Mouse (Mus musculus) embryonic facial prominence, embryonic 14.5 days (tissue): ENCODE measurements around the gene Ibtk. TPM values are rescaled to one million over a fixed set of nuclear protein-coding genes. Genes with fewer than 3 reads are reported as not detected.

Experiments used
- ATAC-seq: fragments of 200-750 bp; cut with Nextera tagmentation; 2 replicates; pipeline ENCODE4 v1.8.0; 2017; ENCODE audit warnings: low read depth, moderate number of reproducible peaks, moderate TSS enrichment
- DNase-seq: peaks from one replicate; pipeline ENCODE4 v3.0.0-alpha.2; 2015; ENCODE audit warnings: low spot score
- H3K27ac ChIP-seq: fragments of 300-500 bp; sonication (generic); replicated peaks from 2 replicates; pipeline ENCODE4 v1.5.1; 2014; ENCODE audit warnings: low read depth, mild to moderate bottlenecking, low read length, moderate library complexity
- H3K27me3 ChIP-seq: fragments of 300-500 bp; sonication (generic); replicated peaks from 2 replicates; pipeline ENCODE4 v1.6.1; 2014; ENCODE audit warnings: low read length; ENCODE audit not compliant: control insufficient read depth, insufficient read depth
- H3K36me3 ChIP-seq: fragments of 300-500 bp; sonication (generic); 2 replicates; pipeline ENCODE4 v1.6.1; 2014; ENCODE audit warnings: low read length, mixed read lengths; ENCODE audit not compliant: control insufficient read depth, insufficient read depth
- H3K4me1 ChIP-seq: fragments of 300-500 bp; sonication (generic); 2 replicates; pipeline ENCODE4 v1.6.1; 2014; ENCODE audit warnings: antibody characterized with exemption, low read length; ENCODE audit not compliant: control insufficient read depth, insufficient read depth
- H3K4me2 ChIP-seq: fragments of 300-500 bp; sonication (generic); 2 replicates; pipeline ENCODE4 v1.6.1; 2014; ENCODE audit warnings: low read depth, mild to moderate bottlenecking, low read length, moderate library complexity, mixed read lengths
- H3K4me3 ChIP-seq: fragments of 300-500 bp; sonication (generic); 2 replicates; pipeline ENCODE4 v1.5.1; 2014; ENCODE audit warnings: low read depth, mild to moderate bottlenecking, low read length
- H3K9ac ChIP-seq: fragments of 300-500 bp; sonication (generic); 2 replicates; pipeline ENCODE4 v1.6.1; 2014; ENCODE audit warnings: low read depth, mild to moderate bottlenecking, low read length, moderate library complexity, mixed read lengths
- H3K9me3 ChIP-seq: fragments of 300-500 bp; sonication (generic); 2 replicates; pipeline ENCODE4 v1.6.1; 2016; ENCODE audit warnings: low read length; ENCODE audit not compliant: control insufficient read depth
- WGBS: fragments of 180-500 bp; shearing (Covaris S2); extraction: QIAGEN DNeasy Blood & Tissue Kit; methylation state at CpG from one replicate; pipeline ENCODE4 v1.1.7; 2014; 5-methylcytosine and 5-hydroxymethylcytosine counted together
- polyA plus RNA-seq: library from polyadenylated mRNA; unstranded; fragments of >200 nt; fragmentation: Nextera tagmentation; extraction: Ambion mirVana; gene quantifications from 2 replicates; pipeline ENCODE4 v1.2.1, GENCODE M21; 2014

Ibtk gene
- polyA plus RNA-seq, 1 experiment from 2014 or later, result 39.0 TPM

DNA sequence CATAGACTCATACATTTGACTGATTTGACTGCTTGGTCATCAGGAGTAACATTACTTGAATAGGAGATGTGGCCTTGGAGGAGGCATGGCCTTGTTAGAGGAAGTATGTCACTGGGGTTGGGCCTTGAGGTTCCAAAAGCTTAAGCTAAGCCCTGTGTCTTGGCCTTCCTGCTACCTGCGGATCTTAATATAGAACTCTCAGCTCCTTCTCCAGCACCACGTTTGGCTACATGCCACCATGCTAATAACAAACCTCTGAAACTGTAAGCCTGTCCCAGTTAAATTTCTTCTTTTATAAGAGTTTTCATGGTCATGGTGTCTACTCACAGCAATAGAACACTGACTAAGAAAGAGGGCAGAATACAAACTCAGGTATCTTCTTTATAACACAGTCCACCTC is 110.9 kb downstream of the Ibtk start:
- no peak overlapping the region for H3K9ac ChIP-seq
- no peak for ATAC-seq
- no peak overlapping the region for H3K4me3 ChIP-seq
- no peak overlapping the region for H3K4me2 ChIP-seq
- H3K27me3 ChIP-seq, result no peaks in the 10 kb centered on the region
- no peak overlapping the region for H3K27ac ChIP-seq
- H3K9me3 ChIP-seq, result 0 out of 2 replicates have a peak, but pooled peaks cover 4% of the 10 kb centered on the region
- DNase-seq, result no peak
- WGBS, result 87% methylated on average over 2 of the region's 2 CpGs
- H3K36me3 ChIP-seq, result no peaks in the 10 kb centered on the region
- H3K4me1 ChIP-seq, result no peaks in the 10 kb centered on the region

Other genes starting within 250 kb of the Ibtk start
- 21.6 and 25.2 TPM in 2 replicates for gene Tpbg, start 93.0 kb upstream of the Ibtk start, polyA plus RNA-seq